Mouse (Mus musculus) testis, adult 2 months (tissue): Measurements from ENCODE around the gene Mfsd4a.

ENCODE experiments used
- CTCF ChIP-seq: fragments of 200-500 bp; IDR thresholded peaks from 2 replicates; pipeline ENCODE4 v1.5.1; 2012; ENCODE audit warnings: low read depth, mild to moderate bottlenecking, inconsistent platforms, low read length, moderate library complexity; ENCODE audit not compliant: control insufficient read depth, insufficient read depth, insufficient replicate concordance
- POLR2A ChIP-seq: fragments of 200-500 bp; IDR thresholded peaks from 2 replicates; pipeline ENCODE4 v1.6.1; 2012; ENCODE audit warnings: low read depth, mild to moderate bottlenecking, inconsistent platforms, low read length, moderate library complexity; ENCODE audit not compliant: control insufficient read depth

GRCm38 (mm10) chr1:131976886-131977285, 91.0 kb downstream of the Mfsd4a start:
- TF ChIP-seq CTCF (no peak), POLR2A (no peak)
